Mouse (Mus musculus): ENCODE data around the gene Srbd1.

DNA sequence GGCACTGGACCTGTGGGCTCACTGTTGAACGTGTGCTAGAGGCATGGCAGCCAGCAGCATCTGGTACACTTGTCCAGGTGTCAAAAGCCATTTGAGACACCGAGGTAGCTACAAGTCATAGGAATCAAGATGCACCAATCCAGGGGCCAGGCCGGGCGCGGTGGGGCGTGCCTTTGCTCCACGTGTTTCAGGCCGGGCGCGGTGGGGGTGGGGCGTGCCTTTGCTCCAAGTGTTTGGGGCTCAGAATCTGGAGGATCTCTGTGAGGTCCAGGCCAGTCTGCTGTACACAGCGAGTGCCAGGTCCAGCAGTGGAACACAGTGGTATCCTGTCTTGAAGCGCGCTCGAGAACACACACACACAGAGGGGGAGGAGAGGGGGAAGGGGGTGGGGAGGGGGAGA lies 17.7 kb upstream of the Srbd1 start:
- TF ChIP-seq CTCF (IDR thresholded peaks at IDR 0.05; ENCODE audit: extremely low read depth, insufficient read depth, low read length) (no peak), POLR2A (IDR thresholded peaks at IDR 0.05; ENCODE audit: extremely low read depth, insufficient read depth, low read length) (no peak)

Measured in cortical plate, adult 2 months (tissue).